ENCODE assay signal across 8 mouse cellular contexts in genomic region chr16:20619541-20620398, GRCm38 (mm10). TPM values are rescaled to one million over a fixed set of nuclear protein-coding genes. Genes with fewer than 3 reads are reported as not detected.
DNase-seq lines count a peak whose midpoint lies in the region; ATAC-seq and TF ChIP-seq lines count a peak whose summit lies in the region.

No protein-coding gene starts in this region.

- H3K36me3 ChIP-seq in lung, embryonic 14.5 days (ENCODE audit: insufficient read depth): no peaks in the 10 kb centered on the region
- peaks cover 7% of the 10 kb centered on the region; the same call in 1 of the 2 replicates for H3K36me3 ChIP-seq in embryonic facial prominence, embryonic 13.5 days
- H3K36me3 ChIP-seq in hindbrain, embryonic 13.5 days: peaks cover 18% of the 10 kb centered on the region
- peaks cover 5% of the 10 kb centered on the region; the same call in 1 of the 2 replicates for H3K36me3 ChIP-seq in liver, embryonic 12.5 days
- H3K36me3 ChIP-seq in neural tube, embryonic 14.5 days (ENCODE audit: control insufficient read depth, insufficient read depth, low read length): no peaks in the 10 kb centered on the region

- no peak for TF ChIP-seq CTCF in lung, embryonic 14.5 days (IDR thresholded peaks at IDR 0.05; ENCODE audit: low read depth)

- WGBS in lung, embryonic 14.5 days: 2% methylated on average over 81 of the region's 83 CpGs
- WGBS in embryonic facial prominence, embryonic 13.5 days: 2% methylated on average over 62 of the region's 83 CpGs
- 1% methylated on average over 81 of the region's 83 CpGs for WGBS in hindbrain, embryonic 13.5 days
- WGBS in liver, embryonic 12.5 days (ENCODE audit: insufficient replicate concordance): 5% methylated on average over 79 of the region's 83 CpGs
- WGBS in neural tube, embryonic 14.5 days: 1% methylated on average over 64 of the region's 83 CpGs

- H3K27ac ChIP-seq in lung, embryonic 14.5 days (ENCODE audit: low read depth): no peak overlapping the region
- no peak overlapping the region for H3K27ac ChIP-seq in embryonic facial prominence, embryonic 13.5 days
- H3K27ac ChIP-seq in hindbrain, embryonic 13.5 days: peak overlapping the region; percentile 97
- H3K27ac ChIP-seq in liver, embryonic 12.5 days: no peak overlapping the region
- H3K27ac ChIP-seq in neural tube, embryonic 14.5 days (ENCODE audit: low read depth, low read length): peak overlapping the region; percentile 97

- H3K4me2 ChIP-seq in lung, embryonic 14.5 days: peak overlapping the region; percentile 99
- peak overlapping the region; percentile 99 for H3K4me2 ChIP-seq in embryonic facial prominence, embryonic 13.5 days
- H3K4me2 ChIP-seq in hindbrain, embryonic 13.5 days: peak overlapping the region; percentile 90
- H3K4me2 ChIP-seq in liver, embryonic 12.5 days: peak overlapping the region; percentile 99
- H3K4me2 ChIP-seq in neural tube, embryonic 14.5 days (ENCODE audit: low read depth, low read length): peak overlapping the region; percentile 89

- no peaks in the 10 kb centered on the region for H3K9me3 ChIP-seq in lung, embryonic 14.5 days (ENCODE audit: low read depth, low read length)
- no peaks in the 10 kb centered on the region for H3K9me3 ChIP-seq in embryonic facial prominence, embryonic 13.5 days
- no peaks in the 10 kb centered on the region for H3K9me3 ChIP-seq in hindbrain, embryonic 13.5 days
- no peaks in the 10 kb centered on the region for H3K9me3 ChIP-seq in liver, embryonic 12.5 days (replicated peaks)
- no peaks in the 10 kb centered on the region for H3K9me3 ChIP-seq in neural tube, embryonic 14.5 days (ENCODE audit: control insufficient read depth, low read length)

- peaks cover 3% of the 10 kb centered on the region for H3K4me1 ChIP-seq in lung, embryonic 14.5 days (ENCODE audit: insufficient read depth)
- H3K4me1 ChIP-seq in embryonic facial prominence, embryonic 13.5 days: peaks cover 34% of the 10 kb centered on the region
- H3K4me1 ChIP-seq in hindbrain, embryonic 13.5 days (replicated peaks): peaks cover 34% of the 10 kb centered on the region
- H3K4me1 ChIP-seq in liver, embryonic 12.5 days: peaks cover 36% of the 10 kb centered on the region
- peaks cover 8% of the 10 kb centered on the region; the same call in 1 of the 2 replicates for H3K4me1 ChIP-seq in neural tube, embryonic 14.5 days (ENCODE audit: control insufficient read depth, insufficient read depth, low read length)

- H3K27me3 ChIP-seq in lung, embryonic 14.5 days (ENCODE audit: insufficient read depth, low read length): peaks cover 39% of the 10 kb centered on the region
- peaks cover 46% of the 10 kb centered on the region for H3K27me3 ChIP-seq in embryonic facial prominence, embryonic 13.5 days
- no peaks in the 10 kb centered on the region for H3K27me3 ChIP-seq in hindbrain, embryonic 13.5 days
- peaks cover 71% of the 10 kb centered on the region for H3K27me3 ChIP-seq in liver, embryonic 12.5 days (replicated peaks)
- H3K27me3 ChIP-seq in neural tube, embryonic 14.5 days (ENCODE audit: control insufficient read depth, insufficient read depth, low read length): no peaks in the 10 kb centered on the region

- H3K4me3 ChIP-seq in lung, embryonic 14.5 days (ENCODE audit: low read depth, low read length): peak overlapping the region; percentile 80
- H3K4me3 ChIP-seq in embryonic facial prominence, embryonic 13.5 days: peak overlapping the region; percentile 70
- H3K4me3 ChIP-seq in hindbrain, embryonic 13.5 days: peak overlapping the region; percentile 89
- H3K4me3 ChIP-seq in liver, embryonic 12.5 days: peak overlapping the region; percentile 69
- H3K4me3 ChIP-seq in neural tube, embryonic 14.5 days (ENCODE audit: low read depth, low read length): peak overlapping the region; percentile 78

- H3K9ac ChIP-seq in lung, embryonic 14.5 days: no peak overlapping the region
- H3K9ac ChIP-seq in embryonic facial prominence, embryonic 13.5 days: 0 out of 2 replicates have a peak overlapping the region, but pooled peaks have one; percentile 17
- H3K9ac ChIP-seq in hindbrain, embryonic 13.5 days: peak overlapping the region; percentile 95
- H3K9ac ChIP-seq in liver, embryonic 12.5 days: no peak overlapping the region
- peak overlapping the region; percentile 78 for H3K9ac ChIP-seq in neural tube, embryonic 14.5 days (replicated peaks; ENCODE audit: low read depth, low read length)

- peak; percentile 71 for DNase-seq in lung, embryonic 14.5 days
- DNase-seq in lung, adult 18-20 months: no peak
- no peak for DNase-seq in layer of hippocampus, adult 11-12 months (ENCODE audit: low spot score)

- ATAC-seq in lung, embryonic 14.5 days (ENCODE audit: insufficient read depth): peak; percentile 28
- ATAC-seq in activated CD4-positive, CD25-positive, alpha-beta regulatory T cell, adult 4 months: peak; percentile 29
- peak; percentile 52 for ATAC-seq in embryonic facial prominence, embryonic 13.5 days (ENCODE audit: insufficient number of reproducible peaks, insufficient read depth, low FRiP score, low TSS enrichment, low read depth)
- ATAC-seq in hindbrain, embryonic 13.5 days (ENCODE audit: low FRiP score): peak; percentile 31
- peak; percentile 22; the same call in 1 of the 2 replicates for ATAC-seq in liver, embryonic 12.5 days
- peak; percentile 36 for ATAC-seq in neural tube, embryonic 14.5 days (ENCODE audit: low read depth)

RNA-seq across cellular contexts. Expression of gene Camk2n2, which starts 1.3 kb away (rescaled TPM):
- 0.72 and 1.3 TPM in 2 replicates for polyA plus RNA-seq in lung, embryonic 14.5 days (2014; fragmentation: Nextera tagmentation; extraction: Ambion mirVana)
- polyA plus RNA-seq in activated CD4-positive, CD25-positive, alpha-beta regulatory T cell, adult 4 months (2017; shearing (Covaris generic)): not detected
- 1.3 and 1.5 TPM in 2 replicates for polyA plus RNA-seq in embryonic facial prominence, embryonic 13.5 days (2015; fragmentation: Nextera tagmentation; extraction: Ambion mirVana)
- 23.1 and 24.9 TPM in 2 replicates for polyA plus RNA-seq in hindbrain, embryonic 13.5 days (2015; fragmentation: Nextera tagmentation; extraction: Ambion mirVana)
- 0.56 and 0.61 TPM in 2 replicates for polyA plus RNA-seq in liver, embryonic 12.5 days (2016; fragmentation: Nextera tagmentation; extraction: Ambion mirVana)
- polyA plus RNA-seq in neural tube, embryonic 14.5 days (2014; fragmentation: Nextera tagmentation; extraction: Ambion mirVana): 48.8 and 69.4 TPM in 2 replicates

RNA-seq across cellular contexts. Expression of gene Alg3, which starts 8.2 kb away (rescaled TPM):
- polyA plus RNA-seq in lung, embryonic 14.5 days (2014; fragmentation: Nextera tagmentation; extraction: Ambion mirVana): 44.1 and 48.9 TPM in 2 replicates
- polyA plus RNA-seq in activated CD4-positive, CD25-positive, alpha-beta regulatory T cell, adult 4 months (2017; shearing (Covaris generic)): 10 to 100 TPM; 28.2 to 31.8 TPM
- polyA plus RNA-seq in embryonic facial prominence, embryonic 13.5 days (2015; fragmentation: Nextera tagmentation; extraction: Ambion mirVana): 37.1 and 39.4 TPM in 2 replicates
- polyA plus RNA-seq in hindbrain, embryonic 13.5 days (2015; fragmentation: Nextera tagmentation; extraction: Ambion mirVana): 41.3 and 43.3 TPM in 2 replicates
- polyA plus RNA-seq in liver, embryonic 12.5 days (2016; fragmentation: Nextera tagmentation; extraction: Ambion mirVana): 35.0 and 36.0 TPM in 2 replicates
- 43.7 and 44.6 TPM in 2 replicates for polyA plus RNA-seq in neural tube, embryonic 14.5 days (2014; fragmentation: Nextera tagmentation; extraction: Ambion mirVana)

RNA-seq across cellular contexts. Expression of gene Gm49333, which starts 8.4 kb away (rescaled TPM):
- not detected in 2 replicates for polyA plus RNA-seq in lung, embryonic 14.5 days (2014; fragmentation: Nextera tagmentation; extraction: Ambion mirVana)
- not detected for polyA plus RNA-seq in activated CD4-positive, CD25-positive, alpha-beta regulatory T cell, adult 4 months (2017; shearing (Covaris generic))
- 0.41 TPM in 1 of 2 replicates, not detected in the other for polyA plus RNA-seq in embryonic facial prominence, embryonic 13.5 days (2015; fragmentation: Nextera tagmentation; extraction: Ambion mirVana)
- not detected in 2 replicates for polyA plus RNA-seq in hindbrain, embryonic 13.5 days (2015; fragmentation: Nextera tagmentation; extraction: Ambion mirVana)
- polyA plus RNA-seq in liver, embryonic 12.5 days (2016; fragmentation: Nextera tagmentation; extraction: Ambion mirVana): 0.21 TPM in 1 of 2 replicates, not detected in the other
- polyA plus RNA-seq in neural tube, embryonic 14.5 days (2014; fragmentation: Nextera tagmentation; extraction: Ambion mirVana): not detected in 2 replicates

RNA-seq across cellular contexts. Expression of gene Eef1akmt4, which starts 8.4 kb away (rescaled TPM):
- 31.5 and 34.6 TPM in 2 replicates for polyA plus RNA-seq in lung, embryonic 14.5 days (2014; fragmentation: Nextera tagmentation; extraction: Ambion mirVana)
- polyA plus RNA-seq in activated CD4-positive, CD25-positive, alpha-beta regulatory T cell, adult 4 months (2017; shearing (Covaris generic)): 10 to 100 TPM; 19.0 to 25.6 TPM
- polyA plus RNA-seq in embryonic facial prominence, embryonic 13.5 days (2015; fragmentation: Nextera tagmentation; extraction: Ambion mirVana): 30.9 and 33.5 TPM in 2 replicates
- 13.4 and 15.1 TPM in 2 replicates for polyA plus RNA-seq in hindbrain, embryonic 13.5 days (2015; fragmentation: Nextera tagmentation; extraction: Ambion mirVana)
- polyA plus RNA-seq in liver, embryonic 12.5 days (2016; fragmentation: Nextera tagmentation; extraction: Ambion mirVana): 27.4 and 28.6 TPM in 2 replicates
- polyA plus RNA-seq in neural tube, embryonic 14.5 days (2014; fragmentation: Nextera tagmentation; extraction: Ambion mirVana): 9.9 and 10.5 TPM in 2 replicates

RNA-seq across cellular contexts. Expression of gene Ece2, which starts 9.9 kb away (rescaled TPM):
- 2.8 and 2.9 TPM in 2 replicates for polyA plus RNA-seq in lung, embryonic 14.5 days (2014; fragmentation: Nextera tagmentation; extraction: Ambion mirVana)
- not detected for polyA plus RNA-seq in activated CD4-positive, CD25-positive, alpha-beta regulatory T cell, adult 4 months (2017; shearing (Covaris generic))
- polyA plus RNA-seq in embryonic facial prominence, embryonic 13.5 days (2015; fragmentation: Nextera tagmentation; extraction: Ambion mirVana): 9.1 and 9.2 TPM in 2 replicates
- polyA plus RNA-seq in hindbrain, embryonic 13.5 days (2015; fragmentation: Nextera tagmentation; extraction: Ambion mirVana): 11.2 and 11.7 TPM in 2 replicates
- polyA plus RNA-seq in liver, embryonic 12.5 days (2016; fragmentation: Nextera tagmentation; extraction: Ambion mirVana): 0.53 TPM in 1 of 2 replicates, not detected in the other
- 14.2 and 16.4 TPM in 2 replicates for polyA plus RNA-seq in neural tube, embryonic 14.5 days (2014; fragmentation: Nextera tagmentation; extraction: Ambion mirVana)

Comparison
In these comparisons a context has a peak if more than half of its experiments do, and no peak if none do; other contexts are left out.
1. H3K27ac ChIP-seq: peak in hindbrain, embryonic 13.5 days (single experiment) and neural tube, embryonic 14.5 days (single experiment); none in lung, embryonic 14.5 days (single experiment), embryonic facial prominence, embryonic 13.5 days (single experiment) and liver, embryonic 12.5 days (single experiment).
2. H3K9ac ChIP-seq: peak in embryonic facial prominence, embryonic 13.5 days (single experiment), hindbrain, embryonic 13.5 days (single experiment) and neural tube, embryonic 14.5 days (single experiment); none in lung, embryonic 14.5 days (single experiment) and liver, embryonic 12.5 days (single experiment).
3. Peak in every context shown above with its lines, with median percentiles within 50 percentile points of each other: ATAC-seq, H3K4me2 ChIP-seq and H3K4me3 ChIP-seq.